Mouse (Mus musculus) E14TG2a.4 (cell line): ENCODE measurements around the gene Alk.

Source experiments
- CTCF ChIP-seq: conservative IDR thresholded peaks from 2 replicates; pipeline ENCODE4 v1.5.1; 2014; ENCODE audit warnings: low read length
- NANOG ChIP-seq: IDR thresholded peaks from 2 replicates; pipeline ENCODE4 v1.6.1; 2014; ENCODE audit warnings: borderline replicate concordance, low read length, mixed read lengths
- POU5F1 ChIP-seq: IDR thresholded peaks from 2 replicates; pipeline ENCODE4 v1.6.1; 2014; ENCODE audit warnings: low read length, borderline replicate concordance

- TF ChIP-seq CTCF (no peak), POU5F1 (no peak), NANOG (no peak)
These were observed 69.1 kb downstream of the Alk start for GRCm38 (mm10) chr17:72535304-72535703.
